Mouse (Mus musculus) intestine, embryonic 16.5 days (tissue): ENCODE measurements around the gene D5Ertd579e. TPM values are rescaled to one million over a fixed set of nuclear protein-coding genes. Genes with fewer than 3 reads are reported as not detected.
"Not testable (repeated sequence)": the region's sequence is repeated elsewhere in the genome, so short reads cannot be mapped to it uniquely, and the experiment has no call there.

Experiments used
- ATAC-seq: fragments of 200-750 bp; cut with Nextera tagmentation; 2 replicates; pipeline ENCODE4 v1.8.0; 2017; ENCODE audit warnings: moderate TSS enrichment, moderate library complexity
- H3K27ac ChIP-seq: fragments of 300-500 bp; sonication (generic); 2 replicates; pipeline ENCODE4 v1.5.1; 2014; ENCODE audit warnings: mild to moderate bottlenecking, low read length
- H3K27me3 ChIP-seq: fragments of 300-500 bp; sonication (generic); replicated peaks from 2 replicates; pipeline ENCODE4 v1.6.1; 2014; ENCODE audit warnings: low read length, control low read depth, mixed read lengths; ENCODE audit not compliant: control insufficient read depth, insufficient read depth
- H3K36me3 ChIP-seq: fragments of 300-500 bp; sonication (generic); 2 replicates; pipeline ENCODE4 v1.6.1; 2014; ENCODE audit warnings: low read length, control low read depth; ENCODE audit not compliant: control insufficient read depth, insufficient read depth
- H3K4me1 ChIP-seq: fragments of 300-500 bp; sonication (generic); 2 replicates; pipeline ENCODE4 v1.6.1; 2014; ENCODE audit warnings: low read length, control low read depth, mixed read lengths; ENCODE audit not compliant: control insufficient read depth, insufficient read depth
- H3K4me2 ChIP-seq: fragments of 300-500 bp; sonication (generic); 2 replicates; pipeline ENCODE4 v1.6.1; 2014; ENCODE audit warnings: low read depth, low read length, control low read depth
- H3K4me3 ChIP-seq: fragments of 300-500 bp; sonication (generic); 2 replicates; pipeline ENCODE4 v1.5.1; 2014; ENCODE audit warnings: mild to moderate bottlenecking, low read length
- H3K9ac ChIP-seq: fragments of 300-500 bp; sonication (generic); 2 replicates; pipeline ENCODE4 v1.6.1; 2014; ENCODE audit warnings: low read depth, low read length
- H3K9me3 ChIP-seq: fragments of 300-500 bp; sonication (generic); 2 replicates; pipeline ENCODE4 v1.6.1; 2016; ENCODE audit warnings: low read length, control low read depth; ENCODE audit not compliant: control insufficient read depth
- WGBS: fragments of 180-500 bp; shearing (Covaris S2); extraction: QIAGEN DNeasy Blood & Tissue Kit; methylation state at CpG from one replicate; pipeline ENCODE4 v1.1.7; 2014; 5-methylcytosine and 5-hydroxymethylcytosine counted together
- polyA plus RNA-seq: library from polyadenylated mRNA; unstranded; fragments of >200 nt; fragmentation: Nextera tagmentation; extraction: Ambion mirVana; gene quantifications from 2 replicates; pipeline ENCODE4 v1.2.1, GENCODE M21; 2015

D5Ertd579e gene
- polyA plus RNA-seq, 1 experiment from 2014 or later = 14.0 TPM

- Histone ChIP-seq H3K36me3 (no peaks in the 10 kb centered on the region; the same call in 1 of the 2 replicates), H3K4me3 (no peak overlapping the region), H3K9ac (no peak overlapping the region), H3K4me2 (no peak overlapping the region), H3K9me3 (no peaks in the 10 kb centered on the region), H3K27me3 (no peaks in the 10 kb centered on the region), H3K27ac (no peak overlapping the region), H3K4me1 (no peaks in the 10 kb centered on the region)
- no peak for ATAC-seq
- 84% methylated on average over 2 of the region's 2 CpGs for WGBS
Observed at GRCm38 (mm10) chr5:36663329-36663728, 32.5 kb downstream of the D5Ertd579e start.

- H3K4me2 ChIP-seq, ATAC-seq, H3K9me3 ChIP-seq, H3K9ac ChIP-seq, H3K4me1 ChIP-seq, H3K27me3 ChIP-seq, H3K36me3 ChIP-seq, H3K27ac ChIP-seq, H3K4me3 ChIP-seq: not testable (repeated sequence)
Observed at GRCm38 (mm10) chr5:36660977-36661760, 34.7 kb downstream of the D5Ertd579e start.

GRCm38 (mm10) chr5:36625612-36626011 lies 70.2 kb downstream of the D5Ertd579e start:
- Histone ChIP-seq H3K4me1 (peaks cover 14% of the 10 kb centered on the region), H3K27ac (no peak overlapping the region), H3K9ac (no peak overlapping the region), H3K27me3 (no peaks in the 10 kb centered on the region), H3K9me3 (no peaks in the 10 kb centered on the region), H3K4me3 (no peak overlapping the region), H3K36me3 (0 out of 2 replicates have a peak, but pooled peaks cover 4% of the 10 kb centered on the region), H3K4me2 (no peak overlapping the region)
- ATAC-seq = no peak
- 39% methylated on average over 5 of the region's 5 CpGs for WGBS

- Histone ChIP-seq H3K9ac (no peak overlapping the region), H3K27ac (no peak overlapping the region), H3K27me3 (no peaks in the 10 kb centered on the region), H3K36me3 (0 out of 2 replicates have a peak, but pooled peaks cover 3% of the 10 kb centered on the region), H3K4me3 (no peak overlapping the region), H3K4me1 (peaks cover 20% of the 10 kb centered on the region), H3K4me2 (no peak overlapping the region), H3K9me3 (no peaks in the 10 kb centered on the region)
- no peak for ATAC-seq
- 90% methylated on average over 5 of the region's 5 CpGs for WGBS
Observed at GRCm38 (mm10) chr5:36623670-36624069, 72.2 kb downstream of the D5Ertd579e start.

GRCm38 (mm10) chr5:36621058-36621449 lies 74.8 kb downstream of the D5Ertd579e start:
- H3K4me3 ChIP-seq = no peak overlapping the region
- no peak overlapping the region for H3K4me2 ChIP-seq
- H3K4me1 ChIP-seq = peaks cover 18% of the 10 kb centered on the region
- no peaks in the 10 kb centered on the region for H3K9me3 ChIP-seq
- no peaks in the 10 kb centered on the region for H3K27me3 ChIP-seq
- no peak for ATAC-seq
- H3K27ac ChIP-seq = peak overlapping the region; percentile 5; the same call in 1 of the 2 replicates
- H3K36me3 ChIP-seq = peaks cover 7% of the 10 kb centered on the region; the same call in 1 of the 2 replicates
- WGBS = 76% methylated on average over 5 of the region's 5 CpGs
- no peak overlapping the region for H3K9ac ChIP-seq

GRCm38 (mm10) chr5:36620409-36621057 lies 75.3 kb downstream of the D5Ertd579e start:
- H3K27me3 ChIP-seq = no peaks in the 10 kb centered on the region
- H3K36me3 ChIP-seq = peaks cover 7% of the 10 kb centered on the region; the same call in 1 of the 2 replicates
- H3K27ac ChIP-seq = peak overlapping the region; percentile 5; the same call in 1 of the 2 replicates
- no peak overlapping the region for H3K9ac ChIP-seq
- no peak for ATAC-seq
- H3K9me3 ChIP-seq = no peaks in the 10 kb centered on the region
- peaks cover 14% of the 10 kb centered on the region for H3K4me1 ChIP-seq
- H3K4me2 ChIP-seq = no peak overlapping the region
- WGBS = 64% methylated on average over 8 of the region's 8 CpGs
- no peak overlapping the region for H3K4me3 ChIP-seq

- Histone ChIP-seq H3K27me3 (no peaks in the 10 kb centered on the region), H3K4me1 (peaks cover 14% of the 10 kb centered on the region), H3K4me3 (no peak overlapping the region), H3K4me2 (no peak overlapping the region), H3K9ac (no peak overlapping the region), H3K36me3 (peaks cover 13% of the 10 kb centered on the region), H3K9me3 (no peaks in the 10 kb centered on the region), H3K27ac (no peak overlapping the region)
- WGBS = 78% methylated on average over 5 of the region's 5 CpGs
- no peak for ATAC-seq
Observed at GRCm38 (mm10) chr5:36618890-36619289, 76.9 kb downstream of the D5Ertd579e start.

GRCm38 (mm10) chr5:36618356-36618755 lies 77.5 kb downstream of the D5Ertd579e start:
- 35% methylated on average over 4 of the region's 4 CpGs for WGBS
- peaks cover 13% of the 10 kb centered on the region for H3K36me3 ChIP-seq
- no peak overlapping the region for H3K4me3 ChIP-seq
- no peak for ATAC-seq
- H3K9me3 ChIP-seq = no peaks in the 10 kb centered on the region
- no peak overlapping the region for H3K27ac ChIP-seq
- H3K9ac ChIP-seq = no peak overlapping the region
- H3K4me1 ChIP-seq = peaks cover 14% of the 10 kb centered on the region
- no peaks in the 10 kb centered on the region for H3K27me3 ChIP-seq
- H3K4me2 ChIP-seq = no peak overlapping the region

- Histone ChIP-seq H3K27me3 (no peaks in the 10 kb centered on the region), H3K36me3 (peaks cover 11% of the 10 kb centered on the region), H3K9me3 (no peaks in the 10 kb centered on the region), H3K4me3 (no peak overlapping the region), H3K9ac (no peak overlapping the region), H3K4me1 (peaks cover 5% of the 10 kb centered on the region; the same call in 1 of the 2 replicates), H3K4me2 (no peak overlapping the region), H3K27ac (no peak overlapping the region)
- ATAC-seq = no peak
- WGBS = 83% methylated on average over 4 of the region's 4 CpGs
Observed at GRCm38 (mm10) chr5:36614124-36614523, 81.7 kb downstream of the D5Ertd579e start.
